Mouse (Mus musculus) common myeloid progenitor, adult 5-6 weeks (primary cell): ENCODE measurements around the gene Idua. TPM values are rescaled to one million over a fixed set of nuclear protein-coding genes. Genes with fewer than 3 reads are reported as not detected.
"Not testable (repeated sequence)": the region's sequence is repeated elsewhere in the genome, so short reads cannot be mapped to it uniquely, and the experiment has no call there.

Source experiments
- ATAC-seq: replicated peaks from 2 replicates; pipeline ENCODE4 v1.8.0; 2016; ENCODE audit warnings: low read depth, mild to moderate bottlenecking, moderate TSS enrichment, inconsistent platforms; ENCODE audit not compliant: poor library complexity, severe bottlenecking
- total RNA-seq: library from RNA; stranded (forward); fragments of 200-1000, 187-1606 nt; gene quantifications from 2 replicates; pipeline ENCODE4 v1.2.3, GENCODE M21; 2017

Gene Idua
- 6.6 and 12.9 TPM in 2 replicates for total RNA-seq

- 0 out of 2 replicates have a peak, but pooled peaks have one; percentile 19 for ATAC-seq
Measured at GRCm38 (mm10) chr5:108659698-108660631, at the start of gene Idua. Idua (plus strand) TSS chr5:108660331.

DNA sequence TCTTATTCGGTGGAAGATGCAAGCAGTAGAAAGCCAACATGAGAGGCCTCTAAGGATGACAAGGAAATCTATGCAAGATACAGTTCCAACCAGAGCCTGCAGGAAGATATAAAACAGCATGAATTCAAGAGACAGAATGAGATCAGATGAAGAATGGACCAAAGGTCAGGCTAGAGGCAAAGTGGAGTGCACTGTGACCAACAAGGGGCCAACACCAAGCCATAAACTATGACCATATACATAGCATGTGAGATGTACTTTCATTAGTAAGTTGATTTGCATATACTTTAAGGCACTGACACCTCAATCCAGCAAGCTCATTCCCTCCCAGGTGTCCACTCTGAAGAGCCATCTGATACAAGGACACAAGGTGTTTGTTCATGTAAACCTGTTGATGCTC, 49.7 kb upstream of the Idua start:
- no peak for ATAC-seq

- ATAC-seq = no peak
Measured at GRCm38 (mm10) chr5:108621870-108622269, 38.3 kb upstream of the Idua start.

- no peak for ATAC-seq
Measured at GRCm38 (mm10) chr5:108626050-108626660, 34.0 kb upstream of the Idua start.

- ATAC-seq = peak; percentile 37
Measured at GRCm38 (mm10) chr5:108628891-108629633, 31.1 kb upstream of the Idua start.

GRCm38 (mm10) chr5:108629634-108630483, 30.3 kb upstream of the Idua start, which contains the start of the genes Gak and Tmem175:
Gak (minus strand) TSS chr5:108629755.
Tmem175 (plus strand) TSS chr5:108629770.
- ATAC-seq = peak; percentile 93

DNA sequence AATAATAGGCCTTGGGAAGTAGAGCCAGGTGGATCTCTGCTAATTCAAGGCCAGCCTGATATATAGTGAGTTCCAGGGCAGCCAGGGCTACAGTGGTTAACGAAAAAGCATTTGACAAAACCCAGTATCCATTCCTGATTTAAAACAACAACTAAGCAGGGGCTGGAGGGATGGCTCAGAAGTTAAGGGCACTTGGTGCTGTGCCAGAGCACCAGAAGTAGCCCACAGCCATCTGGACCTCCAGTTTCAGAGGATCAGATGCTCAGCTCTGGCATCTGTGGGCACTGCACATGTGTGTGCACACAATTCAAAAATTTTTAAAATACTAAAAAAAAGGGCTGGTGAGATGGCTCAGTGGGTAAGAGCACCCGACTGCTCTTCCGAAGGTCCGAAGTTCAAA, 26.5 kb upstream of the Idua start:
- ATAC-seq = no peak

- not testable (repeated sequence) for ATAC-seq
Measured at GRCm38 (mm10) chr5:108634088-108634487, 26.0 kb upstream of the Idua start.

- ATAC-seq = peak; percentile 74
Measured at GRCm38 (mm10) chr5:108636172-108636571, 24.0 kb upstream of the Idua start.

DNA sequence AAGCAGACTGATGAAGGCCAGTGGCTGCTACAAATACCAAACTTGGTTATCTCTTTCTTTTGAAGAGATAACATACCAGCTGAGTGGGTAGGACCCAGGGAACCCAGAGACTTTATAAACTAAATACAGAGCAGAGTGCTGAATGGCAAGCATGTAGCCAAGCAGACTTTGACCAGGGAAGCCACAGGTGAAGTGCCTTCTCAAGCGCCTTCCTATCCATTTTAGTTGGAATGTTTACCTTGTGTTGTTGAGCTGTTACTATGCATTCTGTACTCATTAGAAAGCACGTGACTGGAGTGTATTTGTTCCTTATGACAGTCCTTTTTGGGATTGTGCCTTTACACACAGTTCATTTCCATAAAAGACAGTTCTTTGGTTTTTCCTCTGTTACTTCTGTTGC, 16.5 kb upstream of the Idua start:
- no peak for ATAC-seq

- ATAC-seq = no peak
Measured at GRCm38 (mm10) chr5:108645651-108646342, 14.3 kb upstream of the Idua start.

DNA sequence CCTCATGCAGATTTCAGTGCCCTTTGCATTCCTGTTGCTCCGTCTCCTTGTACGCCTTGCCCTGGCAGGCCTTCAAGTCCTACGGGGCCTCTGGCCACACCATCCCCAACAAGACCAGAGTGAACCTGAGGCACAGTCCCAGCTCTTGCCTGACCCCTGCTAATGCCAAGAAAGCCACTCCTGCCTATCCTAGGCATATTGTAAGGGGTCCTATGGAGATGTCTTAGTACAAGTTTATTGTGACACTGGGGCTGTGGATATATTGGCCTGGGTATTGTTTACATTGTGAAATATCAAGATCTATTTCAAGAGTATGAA, 13.8 kb upstream of the Idua start:
- no peak for ATAC-seq

DNA sequence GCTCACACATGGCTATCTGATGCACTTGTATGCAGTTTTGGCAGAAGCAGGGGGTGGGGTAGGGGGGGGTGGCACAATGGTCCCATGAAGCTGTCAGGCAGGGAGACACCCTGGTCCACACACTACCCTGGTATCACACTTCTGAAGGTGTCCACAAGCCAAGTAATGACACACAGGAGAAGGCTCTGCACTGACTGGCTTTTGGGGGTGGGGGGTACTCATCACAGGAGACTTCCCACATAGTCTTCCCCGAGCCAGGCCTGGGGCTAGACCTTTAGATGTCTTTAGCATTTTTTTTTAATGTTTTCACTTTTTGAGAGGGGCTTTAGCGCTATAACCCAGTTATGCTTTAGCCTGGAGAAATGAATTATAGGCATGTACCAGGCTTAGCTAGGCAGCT, 12.8 kb upstream of the Idua start:
- no peak for ATAC-seq

- no peak for ATAC-seq
Measured at GRCm38 (mm10) chr5:108647820-108648465, 12.2 kb upstream of the Idua start.

- no peak for ATAC-seq
Measured at GRCm38 (mm10) chr5:108648937-108649576, 11.1 kb upstream of the Idua start.

DNA sequence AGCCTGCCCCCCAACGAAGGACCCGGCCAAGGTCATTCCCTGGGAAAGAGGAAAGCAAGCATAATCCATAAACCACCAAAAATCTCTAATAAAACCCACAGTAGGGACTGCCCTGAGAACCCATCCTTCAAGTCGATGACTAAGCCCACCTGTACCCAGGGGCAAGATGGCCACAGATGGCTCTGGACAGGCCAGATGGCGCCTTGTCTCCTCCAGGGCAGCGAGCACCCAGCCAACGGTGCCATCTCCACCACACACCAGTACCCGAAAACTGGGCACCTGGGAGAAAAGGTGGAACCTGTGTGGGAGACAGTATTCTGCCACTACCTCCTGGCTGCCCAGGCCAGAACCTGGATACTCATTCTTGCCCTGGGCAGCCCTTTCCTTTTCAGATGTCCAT, 9.8 kb upstream of the Idua start:
- ATAC-seq = no peak

- ATAC-seq = no peak
Measured at GRCm38 (mm10) chr5:108651136-108651720, 8.9 kb upstream of the Idua start.

DNA sequence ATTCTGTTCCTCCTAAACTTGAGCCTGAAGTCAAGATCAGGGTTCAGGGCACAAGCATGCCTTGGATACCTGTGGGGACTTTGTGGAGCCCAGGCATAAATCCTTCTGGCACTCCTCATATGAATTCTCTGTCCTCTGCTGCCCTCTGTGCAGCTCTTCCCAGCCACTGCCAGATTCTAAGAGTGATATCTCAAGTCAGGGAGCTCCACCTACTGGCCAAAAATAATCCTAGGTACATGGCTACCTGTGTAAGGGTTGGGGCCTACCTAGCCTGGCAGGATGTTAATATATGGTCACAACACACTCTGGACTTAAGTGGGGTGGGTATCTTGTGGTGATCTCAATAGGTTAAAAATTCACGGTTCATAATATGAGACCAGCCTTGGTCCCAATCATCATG, 8.3 kb upstream of the Idua start:
- ATAC-seq = peak; percentile 81
